Mouse (Mus musculus) cerebellum, adult 18-20 months (tissue): ENCODE results near the gene Mtor.

Source experiments
- DNase-seq, 2 experiments: peaks; one replicate each; pipeline ENCODE4 v3.0.0; 2021

The Mtor gene

GRCm38 (mm10) chr4:148491448-148491847 is 43.0 kb downstream of the Mtor start:
- DNase-seq = peak; percentile 65 to 67

- DNase-seq = no peak
Observed at GRCm38 (mm10) chr4:148495160-148495559, 46.7 kb downstream of the Mtor start.

- peak; percentile 75 to 79 for DNase-seq
Observed at GRCm38 (mm10) chr4:148495874-148496689, 47.7 kb downstream of the Mtor start.

- no peak for DNase-seq
Observed at GRCm38 (mm10) chr4:148500410-148500867, 52.0 kb downstream of the Mtor start, which contains the start of gene Angptl7. Gene Angptl7 (minus strand): TSS chr4:148500460.

GRCm38 (mm10) chr4:148504497-148504959 is 56.1 kb downstream of the Mtor start:
- DNase-seq = peak; percentile 57 to 58

GRCm38 (mm10) chr4:148507585-148507984 is 59.2 kb downstream of the Mtor start:
- DNase-seq = no peak

- no peak for DNase-seq
Observed at GRCm38 (mm10) chr4:148508084-148508849, 59.9 kb downstream of the Mtor start.

GRCm38 (mm10) chr4:148509450-148510084 is 61.2 kb downstream of the Mtor start:
- no peak for DNase-seq

GRCm38 (mm10) chr4:148510691-148511090 is 62.3 kb downstream of the Mtor start:
- no peak for DNase-seq

- DNase-seq = no peak
Observed at GRCm38 (mm10) chr4:148511334-148511733, 62.9 kb downstream of the Mtor start.

- DNase-seq = no peak
Observed at GRCm38 (mm10) chr4:148513021-148513559, 64.7 kb downstream of the Mtor start.

GRCm38 (mm10) chr4:148515313-148515712 is 66.9 kb downstream of the Mtor start:
- DNase-seq = no peak

GRCm38 (mm10) chr4:148517809-148518208 is 69.4 kb downstream of the Mtor start:
- no peak for DNase-seq

- DNase-seq = no peak
Observed at GRCm38 (mm10) chr4:148518235-148518795, 69.9 kb downstream of the Mtor start.

GRCm38 (mm10) chr4:148523538-148523937 is 75.1 kb downstream of the Mtor start:
- no peak for DNase-seq

GRCm38 (mm10) chr4:148527158-148527910 is 78.9 kb downstream of the Mtor start:
- no peak for DNase-seq

GRCm38 (mm10) chr4:148530351-148530750 is 81.9 kb downstream of the Mtor start:
- DNase-seq = no peak

- DNase-seq = no peak
Observed at GRCm38 (mm10) chr4:148530778-148531177, 82.4 kb downstream of the Mtor start.

- DNase-seq = peak; percentile 19 to 25
Observed at GRCm38 (mm10) chr4:148531341-148531740, 82.9 kb downstream of the Mtor start.

- no peak for DNase-seq
Observed at GRCm38 (mm10) chr4:148532516-148532915, 84.1 kb downstream of the Mtor start.

GRCm38 (mm10) chr4:148533613-148534328 is 85.4 kb downstream of the Mtor start:
- peak; percentile 42 to 52 for DNase-seq
